Mouse (Mus musculus): ENCODE results near the gene Soat2.

Soat2 gene

GRCm38 (mm10) chr15:102192271-102192812, 42.0 kb downstream of the Soat2 start:
- DNase-seq = no peak

- DNase-seq = no peak
Measured at GRCm38 (mm10) chr15:102192820-102193386, 42.6 kb downstream of the Soat2 start.

GRCm38 (mm10) chr15:102193652-102194051, 43.3 kb downstream of the Soat2 start:
- DNase-seq = no peak

- no peak for DNase-seq
Measured at GRCm38 (mm10) chr15:102194439-102194838, 44.1 kb downstream of the Soat2 start.

- DNase-seq = no peak
Measured at GRCm38 (mm10) chr15:102195373-102195772, 45.0 kb downstream of the Soat2 start.

- no peak for DNase-seq
Measured at GRCm38 (mm10) chr15:102198841-102199240, 48.5 kb downstream of the Soat2 start.

GRCm38 (mm10) chr15:102202971-102203834, 52.9 kb downstream of the Soat2 start, which contains the start of gene Zfp740:
TSS of gene Zfp740 (plus strand) at chr15:102203249.
- DNase-seq = peak; percentile 95

- DNase-seq = peak; percentile 66
Measured at GRCm38 (mm10) chr15:102203835-102204381, 53.6 kb downstream of the Soat2 start.

- no peak for DNase-seq
Measured at GRCm38 (mm10) chr15:102204674-102205505, 54.6 kb downstream of the Soat2 start, which contains the start of gene Csad. TSS of gene Csad (minus strand) at chr15:102204724.

- DNase-seq = peak; percentile 34
Measured at GRCm38 (mm10) chr15:102205779-102206178, 55.5 kb downstream of the Soat2 start.

GRCm38 (mm10) chr15:102207351-102207750, 57.0 kb downstream of the Soat2 start:
- no peak for DNase-seq

- DNase-seq = no peak
Measured at GRCm38 (mm10) chr15:102208092-102208561, 57.8 kb downstream of the Soat2 start.

GRCm38 (mm10) chr15:102209114-102209513, 58.8 kb downstream of the Soat2 start:
- no peak for DNase-seq

- DNase-seq = no peak
Measured at GRCm38 (mm10) chr15:102210816-102211215, 60.5 kb downstream of the Soat2 start.

- DNase-seq = no peak
Measured at GRCm38 (mm10) chr15:102211895-102212294, 61.6 kb downstream of the Soat2 start.
